Mouse (Mus musculus) G1E (cell line): ENCODE results near the gene Tcam1.

Source experiments
- CTCF ChIP-seq: IDR thresholded peaks from 2 replicates; pipeline ENCODE4 v1.5.1; 2012; ENCODE audit warnings: low read depth, low read length, inconsistent platforms, mixed read lengths
- GATA1 ChIP-seq: IDR thresholded peaks from 2 replicates; pipeline ENCODE4 v1.6.1; 2012; ENCODE audit warnings: borderline replicate concordance, low read length, inconsistent platforms, mixed read lengths
- GATA2 ChIP-seq: IDR thresholded peaks from 2 replicates; pipeline ENCODE4 v1.6.1; 2012; ENCODE audit warnings: low read depth, low read length, inconsistent platforms, borderline replicate concordance
- POLR2AphosphoS5 ChIP-seq: IDR thresholded peaks from 2 replicates; pipeline ENCODE4 v1.6.1; 2012; ENCODE audit warnings: low read depth, low read length, inconsistent platforms; ENCODE audit not compliant: insufficient replicate concordance
- TAL1 ChIP-seq: conservative IDR thresholded peaks from 2 replicates; pipeline ENCODE4 v1.6.1; 2012; ENCODE audit warnings: low read depth, low read length, inconsistent platforms, mixed read lengths

DNA sequence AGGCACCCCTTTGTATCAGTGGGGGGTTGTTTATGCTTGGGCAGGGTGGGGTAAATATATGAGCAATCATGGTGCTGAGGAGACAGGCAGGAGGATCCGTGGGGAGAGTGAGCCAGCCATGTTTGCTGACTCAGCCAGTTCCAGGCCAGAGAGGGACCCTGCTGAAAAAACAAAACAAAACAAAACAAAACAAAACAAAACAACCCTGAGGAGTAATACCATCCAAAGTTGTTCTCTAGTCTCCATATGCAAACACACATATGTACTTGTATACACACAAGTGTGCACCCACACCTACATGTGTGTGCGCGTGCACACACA is 29.6 kb downstream of the Tcam1 start:
- TF ChIP-seq CTCF (no peak), GATA1 (no peak), TAL1 (no peak), POLR2AphosphoS5 (no peak), GATA2 (no peak)
